Mouse (Mus musculus) CH12.LX (cell line): ENCODE measurements around the gene Rfpl4. TPM values are rescaled to one million over a fixed set of nuclear protein-coding genes. Genes with fewer than 3 reads are reported as not detected.

Source experiments
- DNase-seq: peaks from one replicate; pipeline ENCODE4 v3.0.0-alpha.2; 2013; ENCODE audit errors: extremely low read depth
- H3K27ac ChIP-seq: 2 replicates; pipeline ENCODE4 v1.5.1; 2012; ENCODE audit warnings: low read depth, mild to moderate bottlenecking, control low read depth, moderate library complexity; ENCODE audit not compliant: insufficient read depth
- H3K27me3 ChIP-seq: replicated peaks from 2 replicates; pipeline ENCODE3; 2012; ENCODE audit warnings: inconsistent platforms
- H3K36me3 ChIP-seq, 2 experiments: replicated peaks in 1 of 2; 2 replicates each; pipeline versions ENCODE3 to v1.6.1; 2012; ENCODE audit warnings: inconsistent platforms in 1 of 2, low read length in 1 of 2, mild to moderate bottlenecking in 1 of 2, mixed read lengths in 1 of 2, moderate library complexity in 1 of 2; ENCODE audit not compliant: control insufficient read depth in 1 of 2, insufficient read depth in 1 of 2
- H3K4me1 ChIP-seq, 2 experiments: 2 replicates each; pipeline ENCODE4 v1.6.1; 2012; ENCODE audit warnings: inconsistent platforms in 1 of 2, moderate library complexity in 1 of 2; ENCODE audit not compliant: insufficient read depth in 2 of 2, control insufficient read depth in 1 of 2
- H3K4me2 ChIP-seq: 2 replicates; pipeline ENCODE4 v1.6.1; 2012; ENCODE audit warnings: low read depth, mild to moderate bottlenecking, control low read depth; ENCODE audit not compliant: poor library complexity, insufficient read depth, severe bottlenecking
- H3K4me3 ChIP-seq, 3 experiments: fragments of 150-350 bp in 1 of 3; sonication (generic) in 1 of 3; replicated peaks in 1 of 3; 2 replicates each; pipeline versions ENCODE3 to v1.5.1; 2011 to 2012; ENCODE audit warnings: low read depth in 2 of 3, low read length in 2 of 3, mild to moderate bottlenecking in 2 of 3, moderate library complexity in 2 of 3, control low read depth in 1 of 3, improper control_type of control experiment in 1 of 3, inconsistent platforms in 1 of 3, mixed read lengths in 1 of 3; ENCODE audit not compliant: poor library complexity in 1 of 3
- H3K79me2 ChIP-seq: replicated peaks from 2 replicates; pipeline ENCODE4 v1.6.1; 2012; ENCODE audit warnings: mild to moderate bottlenecking, moderate library complexity; ENCODE audit not compliant: control insufficient read depth, poor library complexity, insufficient read depth, severe bottlenecking; ENCODE audit errors: extremely low read depth
- H3K9ac ChIP-seq: 2 replicates; pipeline ENCODE4 v1.6.1; 2012; ENCODE audit warnings: low read depth, mild to moderate bottlenecking, control low read depth, moderate library complexity; ENCODE audit not compliant: insufficient read depth
- H3K9me3 ChIP-seq: replicated peaks from 2 replicates; pipeline ENCODE3; 2012; ENCODE audit warnings: low read length, inconsistent platforms, mixed read lengths
- BHLHE40 ChIP-seq: IDR thresholded peaks from 2 replicates; pipeline ENCODE4 v1.6.1; 2011; ENCODE audit warnings: mild to moderate bottlenecking, low read depth, low read length, improper control_type of control experiment
- CTCF ChIP-seq, 2 experiments: IDR thresholded peaks in 1 of 2; conservative IDR thresholded peaks in 1 of 2; 2 replicates each; pipeline ENCODE4 v1.5.1; 2011 to 2012; ENCODE audit warnings: low read depth in 2 of 2, low read length in 2 of 2, improper control_type of control experiment in 1 of 2, inconsistent platforms in 1 of 2, mild to moderate bottlenecking in 1 of 2, moderate library complexity in 1 of 2
- E2F4 ChIP-seq: IDR thresholded peaks from 2 replicates; pipeline ENCODE4 v1.6.1; 2011; ENCODE audit warnings: low read depth, low read length, improper control_type of control experiment; ENCODE audit not compliant: insufficient replicate concordance
- ELF1 ChIP-seq: IDR thresholded peaks from 2 replicates; pipeline ENCODE4 v1.6.1; 2014; ENCODE audit warnings: low read depth, mild to moderate bottlenecking, inconsistent platforms, low read length, improper control_type of control experiment
- EP300 ChIP-seq: IDR thresholded peaks from 2 replicates; pipeline ENCODE4 v1.6.1; 2011; ENCODE audit warnings: low read length, improper control_type of control experiment
- GABPA ChIP-seq: IDR thresholded peaks from 2 replicates; pipeline ENCODE4 v1.6.1; 2012; ENCODE audit warnings: low read depth, low read length, improper control_type of control experiment, inconsistent platforms; ENCODE audit not compliant: insufficient replicate concordance
- HCFC1 ChIP-seq: IDR thresholded peaks from 2 replicates; pipeline ENCODE4 v1.6.1; 2012; ENCODE audit warnings: low read depth, mild to moderate bottlenecking, inconsistent platforms, low read length, improper control_type of control experiment
- IRF4 ChIP-seq: IDR thresholded peaks from 2 replicates; pipeline ENCODE4 v1.6.1; 2014; ENCODE audit warnings: low read depth, mild to moderate bottlenecking, inconsistent platforms, low read length, improper control_type of control experiment
- JUN ChIP-seq: IDR thresholded peaks from 2 replicates; pipeline ENCODE4 v1.6.1; 2011; ENCODE audit warnings: low read depth, mild to moderate bottlenecking, low read length, improper control_type of control experiment, moderate library complexity; ENCODE audit not compliant: insufficient read depth
- JUND ChIP-seq: conservative IDR thresholded peaks from 2 replicates; pipeline ENCODE4 v1.6.1; 2011; ENCODE audit warnings: low read depth, low read length, improper control_type of control experiment
- MAFK ChIP-seq: IDR thresholded peaks from 2 replicates; pipeline ENCODE4 v1.6.1; 2011; ENCODE audit warnings: low read length, improper control_type of control experiment; ENCODE audit not compliant: insufficient replicate concordance
- MAZ ChIP-seq: IDR thresholded peaks from 2 replicates; pipeline ENCODE4 v1.6.1; 2012; ENCODE audit warnings: low read depth, mild to moderate bottlenecking, inconsistent platforms, low read length, improper control_type of control experiment, moderate library complexity
- MEF2A ChIP-seq: IDR thresholded peaks from 2 replicates; pipeline ENCODE4 v1.6.1; 2014; ENCODE audit warnings: low read depth, mild to moderate bottlenecking, inconsistent platforms, low read length, improper control_type of control experiment, borderline replicate concordance
- MXI1 ChIP-seq: IDR thresholded peaks from 2 replicates; pipeline ENCODE4 v1.6.1; 2011; ENCODE audit warnings: mild to moderate bottlenecking, low read depth, low read length, improper control_type of control experiment
- MYC ChIP-seq: IDR thresholded peaks from 2 replicates; pipeline ENCODE4 v1.6.1; 2011; ENCODE audit warnings: low read depth, mild to moderate bottlenecking, improper control_type of control experiment, low read length
- NELFE ChIP-seq: IDR thresholded peaks from 2 replicates; pipeline ENCODE4 v1.6.1; 2011; ENCODE audit warnings: low read depth, low read length, improper control_type of control experiment
- NRF1 ChIP-seq: IDR thresholded peaks from 2 replicates; pipeline ENCODE4 v1.6.1; 2014; ENCODE audit warnings: low read depth, mild to moderate bottlenecking, inconsistent platforms, low read length, improper control_type of control experiment, moderate library complexity
- POLR2A ChIP-seq: IDR thresholded peaks from 2 replicates; pipeline ENCODE4 v1.6.1; 2011; ENCODE audit warnings: low read depth, mild to moderate bottlenecking, improper control_type of control experiment, low read length
- POLR2AphosphoS2 ChIP-seq: IDR thresholded peaks from 2 replicates; pipeline ENCODE4 v1.6.1; 2011; ENCODE audit warnings: low read depth, low read length, improper control_type of control experiment
- RAD21 ChIP-seq: IDR thresholded peaks from 2 replicates; pipeline ENCODE4 v1.6.1; 2011; ENCODE audit warnings: low read depth, mild to moderate bottlenecking, low read length, improper control_type of control experiment, moderate library complexity
- SIN3A ChIP-seq: IDR thresholded peaks from 2 replicates; pipeline ENCODE4 v1.6.1; 2012; ENCODE audit warnings: low read length, improper control_type of control experiment, inconsistent platforms
- SMC3 ChIP-seq: IDR thresholded peaks from 2 replicates; pipeline ENCODE4 v1.6.1; 2011; ENCODE audit warnings: low read depth, low read length, improper control_type of control experiment
- TBP ChIP-seq: conservative IDR thresholded peaks from 2 replicates; pipeline ENCODE4 v1.6.1; 2011; ENCODE audit warnings: low read depth, low read length, improper control_type of control experiment
- TCF12 ChIP-seq: IDR thresholded peaks from 2 replicates; pipeline ENCODE4 v1.6.1; 2014; ENCODE audit warnings: low read depth, mild to moderate bottlenecking, inconsistent platforms, low read length, improper control_type of control experiment
- UBTF ChIP-seq: IDR thresholded peaks from 2 replicates; pipeline ENCODE4 v1.6.1; 2012; ENCODE audit warnings: low read depth, mild to moderate bottlenecking, inconsistent platforms, low read length, improper control_type of control experiment, moderate library complexity
- USF1 ChIP-seq: IDR thresholded peaks from 2 replicates; pipeline ENCODE4 v1.6.1; 2014; ENCODE audit warnings: low read depth, mild to moderate bottlenecking, inconsistent platforms, low read length, improper control_type of control experiment
- USF2 ChIP-seq: conservative IDR thresholded peaks from 2 replicates; pipeline ENCODE4 v1.6.1; 2011; ENCODE audit warnings: low read depth, low read length, improper control_type of control experiment
- ZC3H11A ChIP-seq: IDR thresholded peaks from 2 replicates; pipeline ENCODE4 v1.6.1; 2012; ENCODE audit warnings: low read depth, mild to moderate bottlenecking, inconsistent platforms, low read length, improper control_type of control experiment
- ZKSCAN1 ChIP-seq: IDR thresholded peaks from 2 replicates; pipeline ENCODE4 v1.6.1; 2012; ENCODE audit warnings: low read depth, inconsistent platforms, low read length, improper control_type of control experiment, borderline replicate concordance
- ZMIZ1 ChIP-seq: IDR thresholded peaks from 2 replicates; pipeline ENCODE4 v1.6.1; 2012; ENCODE audit warnings: low read depth, mild to moderate bottlenecking, inconsistent platforms, low read length, improper control_type of control experiment
- ZNF384 ChIP-seq: IDR thresholded peaks from 2 replicates; pipeline ENCODE4 v1.6.1; 2012; ENCODE audit warnings: low read depth, low read length, improper control_type of control experiment, inconsistent platforms
- dilution Hi-C: fragments of 300-500 bp; cut with MboI; formaldehyde crosslinking; loops from 2 replicates; pipeline ENCODE4 v1.14.3; 2020; ENCODE audit warnings: low sequenced_read_pairs; ENCODE audit not compliant: extremely low pct_unique_long_range_greater_than_20kb, extremely low pct_ligation_motif_present
- in situ Hi-C: fragments of 300-500 bp; cut with MboI; formaldehyde crosslinking; loops from 3 replicates; pipeline ENCODE4 v1.14.3; 2019; ENCODE audit warnings: low sequenced_read_pairs, low pct_ligation_motif_present, low pct_unique_long_range_greater_than_20kb, mixed read lengths
- polyA plus RNA-seq: library from polyadenylated mRNA; unstranded; fragments of >175 nt; gene quantifications from 2 replicates; pipeline ENCODE4 v1.2.1, GENCODE M21; 2012; ENCODE audit warnings: low read depth; ENCODE audit not compliant: insufficient read length
- total RNA-seq, 2 experiments: library from RNA; depleted of rRNA; stranded (reverse); fragments of 300-350 nt in 1 of 2; fragments of >200 nt in 1 of 2; gene quantifications; 2 replicates each; pipeline ENCODE4 v1.2.3; 2012 to 2014

Gene Rfpl4
- total and polyA plus RNA-seq, 3 experiments: not detected

DNA sequence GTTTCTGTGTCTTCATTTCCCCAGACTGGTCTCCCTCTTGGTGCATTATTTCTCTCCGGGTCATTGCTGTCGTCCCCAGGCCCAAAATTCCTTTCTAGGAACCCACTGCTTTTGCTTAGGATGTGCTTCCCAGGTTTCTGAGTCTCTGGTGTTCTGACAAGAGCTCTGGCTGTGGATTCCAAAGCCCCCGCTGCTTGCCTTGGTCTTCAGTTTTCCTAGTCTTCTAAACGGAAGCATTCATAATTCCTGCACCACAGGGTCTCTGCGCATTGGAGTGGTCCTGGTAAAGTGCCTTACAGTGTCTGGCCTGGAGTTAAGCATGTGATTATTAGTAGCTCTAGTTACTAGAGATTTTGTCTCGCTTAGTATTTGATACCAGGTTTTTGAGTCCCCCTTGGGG lies 35.9 kb downstream of the Rfpl4 start:
- TF ChIP-seq JUND (no peak), POLR2A (0 out of 2 replicates have a peak, but pooled peaks have one; percentile 9)
- H3K79me2 ChIP-seq: peaks cover 61% of the 10 kb centered on the region
- H3K9ac ChIP-seq: peak overlapping the region; percentile 98
- no peaks in the 10 kb centered on the region for H3K9me3 ChIP-seq
- DNase-seq: no peak
- in situ Hi-C loops: no loop called here
- peaks cover 32 to 52% of the 10 kb centered on the region in 2 experiments for H3K36me3 ChIP-seq
- no peaks in the 10 kb centered on the region for H3K27me3 ChIP-seq
- peak overlapping the region; percentile 93 to 100 (median 99) for H3K4me3 ChIP-seq
- H3K4me1 ChIP-seq: peaks cover 9 to 47% of the 10 kb centered on the region in 2 experiments
- peak overlapping the region; percentile 94 for H3K27ac ChIP-seq
- H3K4me2 ChIP-seq: peak overlapping the region; percentile 83
- dilution Hi-C loops: no loop called here

DNA sequence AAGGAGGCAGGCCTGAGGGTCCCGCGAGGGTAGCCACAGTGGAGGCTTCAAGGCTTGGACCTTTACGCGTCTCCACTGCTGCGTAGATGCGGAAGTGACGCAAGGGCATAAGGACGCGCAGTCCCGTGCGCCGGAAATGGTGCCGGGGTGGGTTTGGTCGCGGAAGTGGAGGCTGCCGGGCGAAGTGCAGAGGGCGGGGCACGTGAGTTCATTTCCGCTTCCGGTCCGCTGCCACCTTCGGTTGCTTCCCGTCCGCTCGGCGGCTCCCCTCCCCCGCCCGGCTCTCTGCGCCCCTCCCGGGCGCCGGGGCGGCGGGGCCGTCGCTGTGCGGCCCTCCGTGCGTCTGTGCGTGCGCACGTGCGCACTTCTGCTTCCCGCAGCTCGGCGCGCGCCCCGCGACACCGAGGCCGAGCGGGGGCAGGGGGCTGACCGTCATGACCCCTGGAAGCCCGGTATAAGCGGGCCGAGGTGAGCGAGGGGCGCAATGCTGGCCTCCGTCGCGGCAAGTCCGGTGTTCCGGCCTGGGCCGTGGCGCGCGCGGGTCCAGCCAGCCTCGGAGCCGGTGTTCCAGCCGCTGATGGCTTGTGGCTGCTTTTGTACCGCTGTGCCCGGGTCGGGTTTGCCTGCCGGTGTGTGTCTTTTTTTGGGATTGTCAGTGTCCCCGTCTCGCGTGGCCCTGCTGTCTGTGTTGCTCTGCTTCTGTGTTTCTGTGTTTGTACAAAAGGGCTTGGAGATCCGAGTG lies 36.6 kb downstream of the Rfpl4 start, which contains the start of gene Epn1:
Gene Epn1, plus strand, starts transcription at position 226 of the 742 bp plus-strand sequence.
- peaks cover 32 to 51% of the 10 kb centered on the region in 2 experiments for H3K36me3 ChIP-seq
- H3K9ac ChIP-seq: peak within 1 kb of the TSS; percentile 98
- no peaks in the 10 kb centered on the region for H3K9me3 ChIP-seq
- peak within 1 kb of the TSS; percentile 93 to 100 (median 99) for H3K4me3 ChIP-seq
- in situ Hi-C loops (no loop called here), dilution Hi-C loops (no loop called here)
- peaks cover 57% of the 10 kb centered on the region for H3K79me2 ChIP-seq
- H3K27ac ChIP-seq: peak within 1 kb of the TSS; percentile 94
- peak; percentile 97 for DNase-seq
- H3K4me1 ChIP-seq: peaks cover 5 to 42% of the 10 kb centered on the region in 2 experiments
- no peaks in the 10 kb centered on the region for H3K27me3 ChIP-seq
- H3K4me2 ChIP-seq: peak within 1 kb of the TSS; percentile 83
- no peak for TF ChIP-seq RAD21
- TF ChIP-seq GABPA: peak; percentile 22; the same call in 1 of the 2 replicates
- TF ChIP-seq SIN3A: peak; percentile 89
- TF ChIP-seq HCFC1: peak; percentile 93
- no peak for TF ChIP-seq EP300
- TF ChIP-seq TBP: 0 out of 2 replicates have a peak, but pooled peaks have one; percentile 37
- peak; percentile 69 for TF ChIP-seq ZMIZ1
- no peak for TF ChIP-seq MYC
- TF ChIP-seq ZKSCAN1: peak; percentile 12; the same call in 1 of the 2 replicates
- peak; percentile 99 for TF ChIP-seq BHLHE40
- TF ChIP-seq USF1: peak; percentile 48
- TF ChIP-seq MAZ: peak; percentile 86
- TF ChIP-seq JUND: no peak
- TF ChIP-seq ZC3H11A: no peak
- TF ChIP-seq USF2: no peak; the same call in 1 of the 2 replicates
- TF ChIP-seq E2F4: no peak
- no peak for TF ChIP-seq CTCF (conservative IDR thresholded peaks at IDR 0.05 in 1 of 2, IDR thresholded peaks at IDR 0.05 in 1 of 2; ENCODE audit: low read depth in 2 of 2, low read length in 2 of 2)
- no peak for TF ChIP-seq MAFK
- no peak for TF ChIP-seq ZNF384
- TF ChIP-seq NRF1: peak; percentile 57
- no peak for TF ChIP-seq UBTF
- peak; percentile 78 for TF ChIP-seq MEF2A
- no peak; the same call in 1 of the 2 replicates for TF ChIP-seq MXI1
- TF ChIP-seq IRF4: no peak; the same call in 1 of the 2 replicates
- TF ChIP-seq NELFE: no peak; the same call in 1 of the 2 replicates
- TF ChIP-seq ELF1: peak; percentile 99
- peak; percentile 59 for TF ChIP-seq TCF12
- TF ChIP-seq JUN: no peak
- TF ChIP-seq POLR2A: peak; percentile 74
- TF ChIP-seq POLR2AphosphoS2: peak; percentile 96
- no peak for TF ChIP-seq SMC3
